Mouse (Mus musculus): ENCODE measurements around the gene Hoxb7. TPM values are rescaled to one million over a fixed set of nuclear protein-coding genes. Genes with fewer than 3 reads are reported as not detected.

The Hoxb7 gene
- polyA plus RNA-seq, 1 experiment from 2014 or later: not detected

MicroRNAs within 50 kb of the gene (microRNA counts, 519-probe panel; counts per million panel counts)
- microRNA mmu-miR-10a: not detected
- not detected for microRNA mmu-miR-196a

Small RNA genes lying within 50 kb of the gene (microRNA-seq; reads per million reads assigned to microRNA genes)
- 69.4 reads per million, percentile 46 among the genes with 10 or more reads in this experiment for gene Mir10a
- not detected for gene Mir196a-1

Other genes starting within 250 kb of the Hoxb7 start
- gene Ube2z, start 221.2 kb upstream of the Hoxb7 start, polyA plus RNA-seq (2016; fragmentation: Nextera tagmentation; extraction: Ambion mirVana): 30.4 and 33.8 TPM in 2 replicates
- 379 and 385 TPM in 2 replicates for gene Atp5g1, start 211.0 kb upstream of the Hoxb7 start, polyA plus RNA-seq (2016; fragmentation: Nextera tagmentation; extraction: Ambion mirVana)
- gene Calcoco2, start 174.7 kb upstream of the Hoxb7 start, polyA plus RNA-seq (2016; fragmentation: Nextera tagmentation; extraction: Ambion mirVana): not detected in 2 replicates
- gene Ttll6, start 152.8 kb upstream of the Hoxb7 start, polyA plus RNA-seq (2016; fragmentation: Nextera tagmentation; extraction: Ambion mirVana): 0.28 and 0.32 TPM in 2 replicates
- gene Hoxb13, start 92.3 kb upstream of the Hoxb7 start, polyA plus RNA-seq (2016; fragmentation: Nextera tagmentation; extraction: Ambion mirVana): not detected in 2 replicates
- not detected in 2 replicates for gene Hoxb9, start 15.2 kb upstream of the Hoxb7 start, polyA plus RNA-seq (2016; fragmentation: Nextera tagmentation; extraction: Ambion mirVana)
- not detected in 2 replicates for gene Hoxb8, start 4.7 kb upstream of the Hoxb7 start, polyA plus RNA-seq (2016; fragmentation: Nextera tagmentation; extraction: Ambion mirVana)
- gene Hoxb6, start 5.9 kb downstream of the Hoxb7 start, polyA plus RNA-seq (2016; fragmentation: Nextera tagmentation; extraction: Ambion mirVana): not detected in 2 replicates
- not detected in 2 replicates for gene Hoxb5, start 16.7 kb downstream of the Hoxb7 start, polyA plus RNA-seq (2016; fragmentation: Nextera tagmentation; extraction: Ambion mirVana)
- gene Hoxb4, start 31.6 kb downstream of the Hoxb7 start, polyA plus RNA-seq (2016; fragmentation: Nextera tagmentation; extraction: Ambion mirVana): not detected in 2 replicates
- gene Hoxb3, start 36.7 kb downstream of the Hoxb7 start, polyA plus RNA-seq (2016; fragmentation: Nextera tagmentation; extraction: Ambion mirVana): not detected in 2 replicates
- gene Hoxb2, start 63.9 kb downstream of the Hoxb7 start, polyA plus RNA-seq (2016; fragmentation: Nextera tagmentation; extraction: Ambion mirVana): 0.06 and 0.15 TPM in 2 replicates
- not detected in 2 replicates for gene Hoxb1, start 79.1 kb downstream of the Hoxb7 start, polyA plus RNA-seq (2016; fragmentation: Nextera tagmentation; extraction: Ambion mirVana)
- gene Skap1, start 178.0 kb downstream of the Hoxb7 start, polyA plus RNA-seq (2016; fragmentation: Nextera tagmentation; extraction: Ambion mirVana): 3.2 and 4.1 TPM in 2 replicates